Mouse (Mus musculus) layer of hippocampus, adult 6 months (tissue): Measurements from ENCODE around the gene Amigo1. TPM values are rescaled to one million over a fixed set of nuclear protein-coding genes. Genes with fewer than 3 reads are reported as not detected.

Experiments used
- long read RNA-seq, 2 experiments: library from polyadenylated mRNA; unstranded; transcript quantifications; one replicate each; pipeline ENCODE4 v2.0.0; 2019 to 2020
- polyA plus RNA-seq: library from polyadenylated mRNA; unstranded; fragments of <200 nt; fragmentation: Nextera tagmentation; gene quantifications from 2 replicates; pipeline ENCODE4 v1.2.3, GENCODE M21; 2021

Amigo1 gene
- polyA plus RNA-seq: 5.2 and 5.3 TPM in 2 replicates
- long read RNA-seq, experiment 1, full-length matches to known transcripts: 3 of 24 reads
- long read RNA-seq, experiment 1, partial matches to known transcripts: 8 of 24 reads
- long read RNA-seq, experiment 1, other reads (novel, unspliced or antisense): 13 of 24 reads
- long read RNA-seq, experiment 2, full-length matches to known transcripts: 28 of 63 reads
- long read RNA-seq, experiment 2, partial matches to known transcripts: 0 of 63 reads
- long read RNA-seq, experiment 2, other reads (novel, unspliced or antisense): 35 of 63 reads

GRCm38 (mm10) chr3:108186098-108187047 lies at the start of gene Amigo1:
Gene Amigo1 (plus strand): TSS chr3:108186335.

GRCm38 (mm10) chr3:108145534-108146445 lies 40.3 kb upstream of the Amigo1 start, which contains the start of gene Gnai3:
Gene Gnai3 (minus strand): TSS chr3:108146146.

GRCm38 (mm10) chr3:108154656-108155055 lies 31.5 kb upstream of the Amigo1 start, which contains the start of gene Gpr61:
Gene Gpr61 (minus strand): TSS chr3:108154882.

GRCm38 (mm10) chr3:108200329-108201323 lies 14.5 kb downstream of the Amigo1 start, which contains the start of gene Cyb561d1:
Gene Cyb561d1 (minus strand): TSS chr3:108201212.

DNA sequence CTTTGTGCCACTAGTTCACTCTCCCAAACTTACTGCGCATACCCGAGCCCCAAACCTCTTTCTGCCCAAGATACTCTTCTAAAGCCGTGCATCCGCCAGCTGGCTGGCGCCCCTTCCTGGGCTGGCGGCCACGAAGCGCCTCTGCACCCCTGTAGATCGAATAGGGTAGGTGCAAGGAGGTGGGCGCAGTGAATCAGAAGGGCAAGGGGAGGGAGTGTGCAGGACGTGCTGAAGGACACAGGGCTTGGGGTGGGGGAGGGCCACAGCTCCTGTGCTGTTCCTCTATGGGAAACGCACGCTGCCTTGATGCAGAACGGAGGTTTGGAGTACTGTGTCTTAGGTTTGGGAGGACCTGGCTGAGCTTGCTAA lies 24.6 kb downstream of the Amigo1 start, which contains the start of gene Atxn7l2:
TSS of gene Atxn7l2 (minus strand) at position 164 of the 369 bp plus-strand sequence.

GRCm38 (mm10) chr3:108226558-108227350 lies 40.6 kb downstream of the Amigo1 start, which contains the start of gene Sypl2:
Gene Sypl2 (minus strand): TSS chr3:108226648.

Other genes with a start within 250 kb of the Amigo1 start
- 17.2 and 17.6 TPM in 2 replicates for gene Gstm6, start 242.6 kb upstream of the Amigo1 start, polyA plus RNA-seq
- not detected in 2 replicates for gene Gstm3, start 217.1 kb upstream of the Amigo1 start, polyA plus RNA-seq
- 4.2 and 7.1 TPM in 2 replicates for gene Gstm2, start 199.9 kb upstream of the Amigo1 start, polyA plus RNA-seq
- gene Gstm1, start 168.4 kb upstream of the Amigo1 start, polyA plus RNA-seq: 598 and 660 TPM in 2 replicates
- gene Gstm4, start 141.4 kb upstream of the Amigo1 start, polyA plus RNA-seq: 20.5 and 22.6 TPM in 2 replicates
- 25.0 and 27.7 TPM in 2 replicates for gene Ampd2, start 99.7 kb upstream of the Amigo1 start, polyA plus RNA-seq
- 0.13 and 0.55 TPM in 2 replicates for gene Gnat2, start 93.5 kb upstream of the Amigo1 start, polyA plus RNA-seq
- gene Gnai3, start 40.2 kb upstream of the Amigo1 start, polyA plus RNA-seq: 21.7 and 24.5 TPM in 2 replicates
- 4.4 TPM in 2 replicates for gene Gpr61, start 31.5 kb upstream of the Amigo1 start, polyA plus RNA-seq
- 4.8 and 5.3 TPM in 2 replicates for gene Cyb561d1, start 14.9 kb downstream of the Amigo1 start, polyA plus RNA-seq
- 3.5 and 4.9 TPM in 2 replicates for gene Atxn7l2, start 24.6 kb downstream of the Amigo1 start, polyA plus RNA-seq
- gene Sypl2, start 40.3 kb downstream of the Amigo1 start, polyA plus RNA-seq: 0.75 and 0.92 TPM in 2 replicates
- gene Psma5, start 70.6 kb downstream of the Amigo1 start, polyA plus RNA-seq: 219 and 230 TPM in 2 replicates
- 32.3 and 34.9 TPM in 2 replicates for gene Sort1, start 97.7 kb downstream of the Amigo1 start, polyA plus RNA-seq
- gene Mybphl, start 178.6 kb downstream of the Amigo1 start, polyA plus RNA-seq: not detected in 2 replicates
- 8.3 and 10.5 TPM in 2 replicates for gene Psrc1, start 197.5 kb downstream of the Amigo1 start, polyA plus RNA-seq
- 32.5 and 41.7 TPM in 2 replicates for gene Celsr2, start 229.2 kb downstream of the Amigo1 start, polyA plus RNA-seq